Mouse (Mus musculus) left cerebral cortex, adult 8-10 months (tissue): ENCODE data around the gene Akip1. TPM values are rescaled to one million over a fixed set of nuclear protein-coding genes. Genes with fewer than 3 reads are reported as not detected.

Experiments used
- total RNA-seq, 4 experiments: library from RNA; stranded (reverse); gene quantifications; 2 replicates each; pipeline ENCODE4 v1.2.4; 2022

Gene Akip1
- total RNA-seq, 4 experiments from 2014 or later: 5.1 to 7.6 (median 6.3) TPM

Other genes with a start within 250 kb of the Akip1 start
- gene Trim66, start 195.6 kb upstream of the Akip1 start, total RNA-seq: 10 to 100 TPM; 19.9 to 22.3 (median 20.7) TPM
- gene Rpl27a, start 184.5 kb upstream of the Akip1 start, total RNA-seq: 100 to 1,000 TPM; 143 to 153 (median 150) TPM
- gene St5, start 85 bp upstream of the Akip1 start, total RNA-seq: 10 to 100 TPM; 14.4 to 18.3 (median 15.7) TPM
- gene BC051019, start 20.2 kb downstream of the Akip1 start, total RNA-seq: not detected
- gene Ascl3, start 28.0 kb downstream of the Akip1 start, total RNA-seq: not detected
- 10 to 100 TPM; 91.8 to 93.5 (median 92.3) TPM for gene Tmem9b, start 49.2 kb downstream of the Akip1 start, total RNA-seq
- gene Nrip3, start 78.3 kb downstream of the Akip1 start, total RNA-seq: 10 to 100 TPM; 78.2 to 97.8 (median 85.7) TPM
- gene Scube2, start 162.0 kb downstream of the Akip1 start, total RNA-seq: 1 to 10 TPM in 1 of 4 experiments, under 1 TPM in 3; 0.79 to 1.2 (median 0.88) TPM